Mouse (Mus musculus) myocyte (in vitro differentiated cells): ENCODE data around the gene Kcnn4.

Experiments used
- CEBPB ChIP-seq: IDR thresholded peaks from 2 replicates; pipeline ENCODE4 v1.6.1; 2011; ENCODE audit warnings: mild to moderate bottlenecking, moderate library complexity; ENCODE audit not compliant: poor library complexity, insufficient read depth, severe bottlenecking
- E2F4 ChIP-seq: IDR thresholded peaks from one replicate; pipeline ENCODE4 v1.6.1; 2011; ENCODE audit warnings: mild to moderate bottlenecking, control low read depth, moderate library complexity; ENCODE audit not compliant: insufficient read depth
- MAX ChIP-seq: IDR thresholded peaks from one replicate; pipeline ENCODE4 v1.6.1; 2011; ENCODE audit warnings: low read depth, mild to moderate bottlenecking, control low read depth
- MYOD1 ChIP-seq, 3 experiments: IDR thresholded peaks; one replicate each; pipeline ENCODE4 v1.6.1; 2011; ENCODE audit warnings: control low read depth in 2 of 3, low read depth in 2 of 3, mild to moderate bottlenecking in 2 of 3, moderate library complexity in 1 of 3; ENCODE audit not compliant: insufficient read length in 2 of 3, control insufficient read depth in 1 of 3
- MYOG ChIP-seq, 3 experiments: IDR thresholded peaks; one replicate each; pipeline ENCODE4 v1.6.1; 2011; ENCODE audit warnings: control low read depth in 2 of 3, low read depth in 2 of 3, mild to moderate bottlenecking in 2 of 3; ENCODE audit not compliant: insufficient read length in 2 of 3, control insufficient read depth in 1 of 3, insufficient read depth in 1 of 3
- POLR2A ChIP-seq: IDR thresholded peaks from one replicate; pipeline ENCODE4 v1.6.1; 2011; ENCODE audit warnings: low read depth, mild to moderate bottlenecking, control low read depth, moderate library complexity; ENCODE audit not compliant: insufficient read length
- POLR2AphosphoS2 ChIP-seq: IDR thresholded peaks from one replicate; pipeline ENCODE4 v1.6.1; 2011; ENCODE audit warnings: low read depth, control low read depth; ENCODE audit not compliant: insufficient read length
- REST ChIP-seq: IDR thresholded peaks from one replicate; pipeline ENCODE4 v1.6.1; 2011; ENCODE audit warnings: mild to moderate bottlenecking, control low read depth, moderate library complexity; ENCODE audit not compliant: insufficient read depth, insufficient read length
- SRF ChIP-seq: IDR thresholded peaks from one replicate; pipeline ENCODE4 v1.6.1; 2011; ENCODE audit warnings: low read depth; ENCODE audit not compliant: control insufficient read depth, insufficient read length
- TCF12 ChIP-seq: IDR thresholded peaks from one replicate; pipeline ENCODE4 v1.6.1; 2011; ENCODE audit warnings: mild to moderate bottlenecking, control low read depth; ENCODE audit not compliant: poor library complexity, insufficient read depth, severe bottlenecking
- TCF3 ChIP-seq: IDR thresholded peaks from one replicate; pipeline ENCODE4 v1.6.1; 2011; ENCODE audit warnings: low read depth, control low read depth; ENCODE audit not compliant: insufficient read length
- USF1 ChIP-seq: IDR thresholded peaks from one replicate; pipeline ENCODE4 v1.6.1; 2011; ENCODE audit warnings: low read depth, mild to moderate bottlenecking, control low read depth, moderate library complexity

- no peak for TF ChIP-seq E2F4
- peak; percentile 54 for TF ChIP-seq POLR2A
- no peak for TF ChIP-seq USF1
- TF ChIP-seq CEBPB = no peak
- no peak for TF ChIP-seq TCF12
- no peak for TF ChIP-seq MYOD1 (IDR thresholded peaks at IDR 0.05; ENCODE audit: control insufficient read depth in 1 of 3, insufficient read length in 2 of 3, low read depth in 2 of 3)
- TF ChIP-seq MAX = no peak
- no peak for TF ChIP-seq TCF3
- TF ChIP-seq POLR2AphosphoS2 = peak; percentile 18
- no peak for TF ChIP-seq MYOG (IDR thresholded peaks at IDR 0.05; ENCODE audit: control insufficient read depth in 1 of 3, insufficient read depth in 1 of 3, insufficient read length in 2 of 3, low read depth in 2 of 3)
- TF ChIP-seq SRF = no peak
- no peak for TF ChIP-seq REST
Measured at GRCm38 (mm10) chr7:24364827-24365226, 5.2 kb upstream of the Kcnn4 start.
